Mouse (Mus musculus) E14TG2a.4 (cell line): ENCODE results near the gene Nrbp1.

Source experiments
- H3K27me3 ChIP-seq: 2 replicates; pipeline ENCODE4 v1.6.1; 2014; ENCODE audit warnings: low read length, control low read depth; ENCODE audit not compliant: insufficient read depth
- H3K36me3 ChIP-seq: 2 replicates; pipeline ENCODE4 v1.6.1; 2014; ENCODE audit warnings: low read length, control low read depth; ENCODE audit not compliant: insufficient read depth
- H3K4me1 ChIP-seq: replicated peaks from 2 replicates; pipeline ENCODE4 v1.6.1; 2014; ENCODE audit warnings: low read depth, low read length, control low read depth
- H3K4me3 ChIP-seq: replicated peaks from 2 replicates; pipeline ENCODE4 v1.5.1; 2014; ENCODE audit warnings: mild to moderate bottlenecking, low read length
- H3K9me3 ChIP-seq: 2 replicates; pipeline ENCODE4 v1.6.1; 2014; ENCODE audit warnings: low read length, control low read depth
- CTCF ChIP-seq: conservative IDR thresholded peaks from 2 replicates; pipeline ENCODE4 v1.5.1; 2014; ENCODE audit warnings: low read length
- NANOG ChIP-seq: IDR thresholded peaks from 2 replicates; pipeline ENCODE4 v1.6.1; 2014; ENCODE audit warnings: borderline replicate concordance, low read length, mixed read lengths
- POU5F1 ChIP-seq: IDR thresholded peaks from 2 replicates; pipeline ENCODE4 v1.6.1; 2014; ENCODE audit warnings: low read length, borderline replicate concordance

The Nrbp1 gene

GRCm38 (mm10) chr5:31252151-31252550 is 11.5 kb downstream of the Nrbp1 start:
- H3K27me3 ChIP-seq, result peaks cover 7% of the 10 kb centered on the region
- TF ChIP-seq NANOG, result no peak
- TF ChIP-seq CTCF, result no peak
- peak overlapping the region; percentile 81 for H3K4me3 ChIP-seq
- peaks cover 82% of the 10 kb centered on the region for H3K36me3 ChIP-seq
- no peaks in the 10 kb centered on the region for H3K9me3 ChIP-seq
- peaks cover 52% of the 10 kb centered on the region for H3K4me1 ChIP-seq

GRCm38 (mm10) chr5:31252795-31253545 is 12.3 kb downstream of the Nrbp1 start:
- Histone ChIP-seq H3K4me1 (peaks cover 55% of the 10 kb centered on the region), H3K36me3 (peaks cover 82% of the 10 kb centered on the region), H3K4me3 (peak overlapping the region; percentile 81; the same call in 1 of the 2 replicates), H3K9me3 (no peaks in the 10 kb centered on the region), H3K27me3 (peaks cover 7% of the 10 kb centered on the region)
- TF ChIP-seq NANOG (no peak), CTCF (peak; percentile 9; the same call in 1 of the 2 replicates), POU5F1 (no peak)

GRCm38 (mm10) chr5:31253806-31254205 is 13.1 kb downstream of the Nrbp1 start:
- Histone ChIP-seq H3K36me3 (peaks cover 74% of the 10 kb centered on the region), H3K9me3 (no peaks in the 10 kb centered on the region), H3K4me1 (peaks cover 55% of the 10 kb centered on the region), H3K4me3 (no peak overlapping the region), H3K27me3 (peaks cover 7% of the 10 kb centered on the region)
- TF ChIP-seq CTCF, result no peak
- TF ChIP-seq NANOG, result no peak
- TF ChIP-seq POU5F1, result no peak

- Histone ChIP-seq H3K4me3 (0 out of 2 replicates have a peak overlapping the region, but pooled peaks have one; percentile 14), H3K36me3 (peaks cover 72% of the 10 kb centered on the region), H3K27me3 (peaks cover 7% of the 10 kb centered on the region), H3K4me1 (peaks cover 55% of the 10 kb centered on the region), H3K9me3 (no peaks in the 10 kb centered on the region)
- no peak for TF ChIP-seq POU5F1
- no peak for TF ChIP-seq NANOG
- TF ChIP-seq CTCF, result no peak
Observed at GRCm38 (mm10) chr5:31254452-31254851, 13.8 kb downstream of the Nrbp1 start.

- peaks cover 72% of the 10 kb centered on the region for H3K36me3 ChIP-seq
- peaks cover 55% of the 10 kb centered on the region for H3K4me1 ChIP-seq
- H3K4me3 ChIP-seq, result 0 out of 2 replicates have a peak overlapping the region, but pooled peaks have one; percentile 14
- H3K9me3 ChIP-seq, result no peaks in the 10 kb centered on the region
- TF ChIP-seq POU5F1, result no peak
- no peak for TF ChIP-seq CTCF
- TF ChIP-seq NANOG, result no peak
- H3K27me3 ChIP-seq, result peaks cover 7% of the 10 kb centered on the region
Observed at GRCm38 (mm10) chr5:31254901-31255300, 14.2 kb downstream of the Nrbp1 start.

- TF ChIP-seq POU5F1 (no peak), CTCF (no peak), NANOG (no peak)
- H3K27me3 ChIP-seq, result peaks cover 7% of the 10 kb centered on the region
- peaks cover 55% of the 10 kb centered on the region for H3K4me1 ChIP-seq
- H3K36me3 ChIP-seq, result peaks cover 72% of the 10 kb centered on the region
- H3K9me3 ChIP-seq, result no peaks in the 10 kb centered on the region
- H3K4me3 ChIP-seq, result no peak overlapping the region
Observed at GRCm38 (mm10) chr5:31255381-31255780, 14.7 kb downstream of the Nrbp1 start.

GRCm38 (mm10) chr5:31255971-31256370 is 15.3 kb downstream of the Nrbp1 start:
- Histone ChIP-seq H3K27me3 (peaks cover 7% of the 10 kb centered on the region), H3K4me1 (peaks cover 49% of the 10 kb centered on the region), H3K4me3 (no peak overlapping the region), H3K36me3 (peaks cover 72% of the 10 kb centered on the region), H3K9me3 (no peaks in the 10 kb centered on the region)
- TF ChIP-seq POU5F1, result no peak

- Histone ChIP-seq H3K4me3 (no peak overlapping the region), H3K4me1 (peaks cover 37% of the 10 kb centered on the region), H3K27me3 (no peaks in the 10 kb centered on the region), H3K36me3 (peaks cover 83% of the 10 kb centered on the region), H3K9me3 (no peaks in the 10 kb centered on the region)
- TF ChIP-seq POU5F1 (no peak), CTCF (no peak), NANOG (no peak)
Observed at GRCm38 (mm10) chr5:31257616-31258015, 17.0 kb downstream of the Nrbp1 start.

- Histone ChIP-seq H3K4me1 (no peaks in the 10 kb centered on the region), H3K27me3 (no peaks in the 10 kb centered on the region), H3K36me3 (peaks cover 87% of the 10 kb centered on the region), H3K4me3 (no peak overlapping the region), H3K9me3 (no peaks in the 10 kb centered on the region)
- no peak for TF ChIP-seq POU5F1
- TF ChIP-seq NANOG, result no peak
- TF ChIP-seq CTCF, result no peak
Observed at GRCm38 (mm10) chr5:31266101-31266500, 25.4 kb downstream of the Nrbp1 start.
